ENCODE assay signal across 17 mouse cellular contexts in genomic region chr9:66245707-66246106, GRCm38 (mm10).
DNase-seq lines count a peak whose midpoint lies in the region; ATAC-seq and TF ChIP-seq lines count a peak whose summit lies in the region.
"Had no signal": no experiment of that assay in that cellular context is flagged by ENCODE, and none has a peak within 500 bp of the region (broad histone marks: within the 10 kb centered on the region; RNA-seq: fewer than 3 reads in every experiment).

No protein-coding gene starts in this region.

- no peak overlapping the region for H3K4me2 ChIP-seq in lung, postnatal 0 days (replicated peaks; ENCODE audit: low read depth, low read length)
- peak overlapping the region; percentile 43 for H3K4me2 ChIP-seq in myocyte (ENCODE audit: low read depth)
- H3K4me2 ChIP-seq: midbrain, embryonic 13.5 days; stomach, embryonic 15.5 days had no signal

- peak overlapping the region; percentile 75 for H3K27ac ChIP-seq in heart, adult 2 months
- H3K27ac ChIP-seq in heart, embryonic 10.5 days, result no peak overlapping the region
- H3K27ac ChIP-seq in lung, postnatal 0 days (ENCODE audit: low read length), result no peak overlapping the region
- H3K27ac ChIP-seq: left cerebral cortex, adult 2 months; midbrain, embryonic 13.5 days; stomach, embryonic 15.5 days had no signal

- peaks cover 28% of the 10 kb centered on the region for H3K4me1 ChIP-seq in heart, adult 2 months (ENCODE audit: control insufficient read depth, insufficient read depth, low read length)
- peaks cover 26% of the 10 kb centered on the region for H3K4me1 ChIP-seq in heart, embryonic 10.5 days
- H3K4me1 ChIP-seq in lung, postnatal 0 days (ENCODE audit: insufficient read depth, low read depth, low read length), result peaks cover 3% of the 10 kb centered on the region; the same call in 1 of the 2 replicates
- H3K4me1 ChIP-seq: midbrain, embryonic 13.5 days; stomach, embryonic 15.5 days had no signal

- TF ChIP-seq POLR2A in heart, adult 2 months (IDR thresholded peaks at IDR 0.05; ENCODE audit: insufficient read depth, low read depth, low read length), result peak; percentile 23; the same call in 1 of the 2 replicates
- no peak for TF ChIP-seq POLR2A in myocyte (IDR thresholded peaks at IDR 0.05; ENCODE audit: insufficient read length, low read depth)

- H3K79me2 ChIP-seq in heart, adult 2 months (replicated peaks; ENCODE audit: control insufficient read depth, insufficient read depth, low read length), result no peaks in the 10 kb centered on the region
- no peaks in the 10 kb centered on the region for H3K79me2 ChIP-seq in myocyte (ENCODE audit: control insufficient read depth, insufficient read depth)

- intact Hi-C loops in heart, adult 2 months (cut with DNase I), result loop anchor here (2.0 kb wide), 1 partner anchor 31 kb away; no protein-coding TSS in a partner anchor

- 40% methylated on average over 4 of the region's 4 CpGs for WGBS in heart, adult 2 months
- 40% methylated on average over 4 of the region's 4 CpGs for WGBS in heart, embryonic 10.5 days
- 25% methylated on average over 4 of the region's 4 CpGs for WGBS in lung, postnatal 0 days

- ATAC-seq in lung, postnatal 0 days, result no peak
- ATAC-seq: CD4-positive, CD25-positive, alpha-beta regulatory T cell, adult 4 months; forebrain, embryonic 14.5 days; midbrain, embryonic 13.5 days had no signal

- H3K36me3 ChIP-seq in heart, adult 2 months (ENCODE audit: control insufficient read depth, insufficient read depth, low read length), result peaks cover 5% of the 10 kb centered on the region
- no peaks in the 10 kb centered on the region for H3K36me3 ChIP-seq in heart, embryonic 10.5 days
- H3K36me3 ChIP-seq in lung, postnatal 0 days (ENCODE audit: insufficient read depth, low read length), result no peaks in the 10 kb centered on the region
- peaks cover 4% of the 10 kb centered on the region for H3K36me3 ChIP-seq in myocyte (ENCODE audit: control insufficient read depth, insufficient read depth)
- H3K36me3 ChIP-seq: midbrain, embryonic 13.5 days; stomach, embryonic 15.5 days had no signal

- H3ac ChIP-seq in myocyte (ENCODE audit: control insufficient read depth, insufficient read length), result no peak overlapping the region

- peak in 1 of 2 experiments; percentile 61 for DNase-seq in heart, adult 2 months
- DNase-seq in heart, embryonic 10.5 days (ENCODE audit: low spot score), result no peak
- peak; percentile 30 for DNase-seq in lung, postnatal 10 days
- DNase-seq in lung, postnatal 0 days (ENCODE audit: low spot score), result no peak
- DNase-seq in kidney, adult 8-10 months, result peak; percentile 33 to 59
- DNase-seq in cerebellum, adult 18-20 months, result no peak
- DNase-seq: adrenal gland, postnatal 25 days; cerebellum, postnatal 14 days; gastrocnemius, postnatal 10 days; right cerebral cortex, adult 18-20 months; spleen, adult 18-20 months had no signal

- no peak overlapping the region for H3K9ac ChIP-seq in heart, adult 2 months (ENCODE audit: low read depth, low read length)
- H3K9ac ChIP-seq in lung, postnatal 0 days (replicated peaks; ENCODE audit: low read depth), result no peak overlapping the region
- H3K9ac ChIP-seq: midbrain, embryonic 13.5 days; stomach, embryonic 15.5 days had no signal

- 0 out of 2 replicates have a peak, but pooled peaks have one; percentile 36 for TF ChIP-seq EP300 in heart, adult 2 months (IDR thresholded peaks at IDR 0.05; ENCODE audit: insufficient read depth, low read depth, low read length)
- no peak for TF ChIP-seq EP300 in lung, postnatal 0 days (IDR thresholded peaks at IDR 0.05)

- H3K27me3 ChIP-seq in heart, adult 2 months (ENCODE audit: control insufficient read depth, insufficient read depth, low read length), result no peaks in the 10 kb centered on the region
- no peaks in the 10 kb centered on the region for H3K27me3 ChIP-seq in heart, embryonic 10.5 days (ENCODE audit: insufficient read depth, poor library complexity, severe bottlenecking)
- no peaks in the 10 kb centered on the region for H3K27me3 ChIP-seq in lung, postnatal 0 days (replicated peaks; ENCODE audit: insufficient read depth, low read length)
- no peaks in the 10 kb centered on the region for H3K27me3 ChIP-seq in myocyte (ENCODE audit: control insufficient read depth, insufficient read depth, insufficient read length)
- H3K27me3 ChIP-seq: midbrain, embryonic 13.5 days; stomach, embryonic 15.5 days had no signal

- TF ChIP-seq CTCF in heart, adult 2 months (IDR thresholded peaks at IDR 0.05), result no peak
- TF ChIP-seq CTCF in lung, postnatal 0 days (IDR thresholded peaks at IDR 0.05), result no peak

- no peaks in the 10 kb centered on the region for H3K9me3 ChIP-seq in heart, embryonic 10.5 days
- no peaks in the 10 kb centered on the region for H3K9me3 ChIP-seq in lung, postnatal 0 days (ENCODE audit: low read length)
- H3K9me3 ChIP-seq: midbrain, embryonic 13.5 days; stomach, embryonic 15.5 days had no signal

- H3K4me3 ChIP-seq in heart, adult 2 months, result no peak overlapping the region
- no peak overlapping the region for H3K4me3 ChIP-seq in heart, embryonic 10.5 days
- no peak overlapping the region for H3K4me3 ChIP-seq in lung, postnatal 0 days (ENCODE audit: low read depth, low read length)
- H3K4me3 ChIP-seq in myocyte, result no peak overlapping the region
- H3K4me3 ChIP-seq: left cerebral cortex, adult 2 months; midbrain, embryonic 13.5 days; stomach, embryonic 15.5 days had no signal

TF ChIP-seq in myocyte, 11 proteins besides CTCF, POLR2A, EP300 and RAD21:
- peak; percentile 65 to 87 (median 85) for TF ChIP-seq MYOG (IDR thresholded peaks at IDR 0.05; ENCODE audit: control insufficient read depth in 1 of 3, insufficient read depth in 1 of 3, insufficient read length in 2 of 3, low read depth in 2 of 3)
- peak; percentile 89 for TF ChIP-seq TCF12 (IDR thresholded peaks at IDR 0.05; ENCODE audit: insufficient read depth, poor library complexity, severe bottlenecking)
- TF ChIP-seq MYOD1 (IDR thresholded peaks at IDR 0.05; ENCODE audit: control insufficient read depth in 1 of 3, insufficient read length in 2 of 3, low read depth in 2 of 3), result peak; percentile 84 to 87 (median 84)
- TF ChIP-seq USF1 (IDR thresholded peaks at IDR 0.05; ENCODE audit: low read depth), result no peak

Comparison
In these comparisons a context has a peak if more than half of its experiments do, and no peak if none do; other contexts are left out.
1. DNase-seq: peak in lung, postnatal 10 days (single experiment) and kidney, adult 8-10 months (2 of 2); none in heart, embryonic 10.5 days (single experiment), lung, postnatal 0 days (single experiment) and cerebellum, adult 18-20 months (0 of 2).